Mouse (Mus musculus) spleen, adult 2 months (tissue): Measurements from ENCODE around the gene Psmb4.

Experiments
- CTCF ChIP-seq: fragments of 200-500 bp; IDR thresholded peaks from 2 replicates; pipeline ENCODE4 v1.5.1; 2011; ENCODE audit warnings: mild to moderate bottlenecking, inconsistent platforms; ENCODE audit not compliant: insufficient read depth, insufficient read length, insufficient replicate concordance; ENCODE audit errors: extremely low read depth
- POLR2A ChIP-seq: fragments of 200-500 bp; IDR thresholded peaks from 2 replicates; pipeline ENCODE4 v1.6.1; 2011; ENCODE audit warnings: low read depth, low read length, inconsistent platforms

GRCm38 (mm10) chr3:94922333-94922732 lies 35.6 kb upstream of the Psmb4 start:
- TF ChIP-seq CTCF (no peak), POLR2A (no peak)
